Mouse (Mus musculus) layer of hippocampus, postnatal 10 days (tissue): Measurements from ENCODE around the gene Ndrg3. TPM values are rescaled to one million over a fixed set of nuclear protein-coding genes. Genes with fewer than 3 reads are reported as not detected.
"Not testable (repeated sequence)": the region's sequence is repeated elsewhere in the genome, so short reads cannot be mapped to it uniquely, and the experiment has no call there.

Experiments
- DNase-seq, 2 experiments: peaks; one replicate each; pipeline ENCODE4 v3.0.0; 2021; ENCODE audit warnings: low spot score in 2 of 2
- total RNA-seq, 2 experiments: library from RNA; stranded (reverse); gene quantifications; 2 replicates each; pipeline ENCODE4 v1.2.3; 2021

Ndrg3 gene
- total RNA-seq, 2 experiments from 2014 or later: 360 to 416 TPM

DNA sequence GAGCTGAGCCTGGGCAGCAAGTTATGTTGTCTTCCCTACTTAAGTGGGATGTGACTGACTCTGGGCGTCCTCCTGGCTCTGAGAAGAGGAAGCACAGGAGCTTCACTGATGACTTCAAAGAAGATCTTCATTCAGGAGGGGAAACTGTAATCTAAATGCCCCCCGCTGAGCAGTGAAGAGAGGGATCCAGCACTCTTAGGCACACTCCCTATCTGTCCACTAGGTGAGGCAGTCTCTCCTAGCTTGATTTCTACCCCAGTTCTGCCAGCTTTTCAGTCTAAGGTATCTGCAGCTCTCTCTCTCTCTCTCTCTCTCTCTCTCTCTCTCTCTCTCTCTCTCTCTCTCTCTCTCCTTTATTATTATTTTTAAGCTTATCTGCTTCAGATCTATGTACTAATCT lies 88.5 kb downstream of the Ndrg3 start:
- no peak for DNase-seq

DNA sequence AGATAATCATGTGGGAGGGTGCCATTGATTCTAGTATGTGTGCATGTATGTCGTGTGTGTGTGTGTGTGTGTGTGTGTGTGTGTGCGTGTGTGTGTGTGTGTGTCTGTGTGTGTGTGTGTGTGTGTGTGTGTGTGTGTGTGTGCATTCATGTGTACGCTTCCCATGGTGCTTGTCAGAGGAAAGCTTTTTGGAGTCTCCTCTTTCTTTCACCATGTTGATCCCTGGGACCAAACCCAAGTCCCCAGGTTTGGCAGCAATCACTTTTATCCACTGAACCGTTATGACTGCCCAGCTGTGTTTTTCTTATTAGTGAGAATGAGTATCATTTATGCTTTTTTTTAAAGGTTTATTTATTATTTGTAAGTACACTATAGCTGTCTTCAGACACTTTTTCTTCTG lies 89.4 kb downstream of the Ndrg3 start:
- DNase-seq: not testable (repeated sequence)

DNA sequence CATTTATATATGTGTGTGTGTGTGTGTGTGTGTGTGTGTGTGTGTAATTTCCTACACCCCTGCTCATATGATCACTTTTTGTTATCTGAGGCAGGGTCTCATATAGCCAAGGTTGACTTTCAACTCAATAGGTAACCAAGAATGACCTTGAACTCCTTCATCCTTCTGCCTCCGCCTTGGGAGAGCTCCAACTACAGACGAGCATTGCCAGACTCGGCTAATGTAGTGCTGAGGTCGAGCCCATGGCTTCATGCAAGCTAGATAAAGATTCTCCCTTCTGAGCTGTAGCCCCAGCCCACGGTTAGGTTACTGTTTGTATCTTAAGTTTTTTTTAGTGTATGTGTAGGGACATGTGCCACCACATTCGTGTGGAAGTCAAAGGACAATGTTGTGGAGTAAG lies 90.0 kb downstream of the Ndrg3 start:
- no peak for DNase-seq

DNA sequence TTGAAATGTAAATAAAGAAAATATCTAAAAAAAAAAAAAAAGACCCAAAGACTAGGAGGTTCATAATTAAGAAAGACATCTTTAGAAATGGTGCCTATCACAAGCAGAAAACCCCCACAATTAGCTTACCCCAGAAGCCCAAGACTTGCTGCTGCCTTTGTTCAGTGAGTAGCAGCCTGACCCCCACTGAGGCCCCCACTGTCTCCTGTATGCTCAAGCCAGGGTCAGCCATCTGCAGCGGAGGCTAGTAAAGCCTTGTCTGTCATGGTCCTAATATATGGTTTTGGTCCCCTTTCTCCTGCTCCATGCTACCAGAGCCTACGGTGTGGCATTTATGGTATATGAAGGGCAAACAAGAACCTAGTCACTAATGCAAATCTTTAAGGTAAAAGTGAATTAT lies 90.5 kb downstream of the Ndrg3 start:
- no peak for DNase-seq

DNA sequence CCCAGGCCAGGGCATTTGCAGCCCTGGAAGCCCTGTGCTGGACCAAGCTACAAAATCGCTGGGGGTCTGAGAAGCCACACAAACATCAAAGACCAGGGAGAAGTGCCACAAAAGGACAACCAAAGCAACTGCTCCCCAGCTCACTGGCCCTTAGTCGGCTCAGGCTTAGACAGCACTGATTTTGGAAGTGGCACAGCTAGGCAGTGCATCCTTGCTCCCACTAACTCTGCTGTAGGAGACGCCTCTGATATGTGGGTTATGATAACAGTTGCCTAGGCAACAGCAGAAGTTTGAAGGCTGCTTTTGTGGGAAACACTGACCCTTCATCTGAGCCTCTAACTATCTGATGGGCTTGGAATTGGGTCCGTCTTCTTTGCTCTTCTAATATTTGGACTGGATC lies 92.7 kb downstream of the Ndrg3 start:
- DNase-seq: no peak

DNA sequence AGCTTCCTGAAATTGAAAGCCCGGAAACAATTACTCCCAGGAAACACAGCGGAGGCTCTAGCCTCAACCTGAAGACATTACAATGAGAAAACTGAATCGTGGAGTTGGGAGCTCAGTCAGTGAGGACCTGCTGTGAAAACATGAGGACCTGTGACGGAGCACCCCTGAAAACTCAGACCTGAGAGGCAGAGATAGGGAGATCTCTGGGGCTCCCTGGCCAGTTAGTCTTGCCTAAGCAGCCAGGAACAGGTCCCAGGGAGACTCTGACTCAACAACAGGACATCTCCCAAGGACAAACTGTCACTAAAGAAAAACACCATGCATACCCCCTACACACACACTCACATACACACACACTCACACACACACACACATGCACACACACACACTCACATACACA lies 93.5 kb downstream of the Ndrg3 start:
- no peak for DNase-seq

DNA sequence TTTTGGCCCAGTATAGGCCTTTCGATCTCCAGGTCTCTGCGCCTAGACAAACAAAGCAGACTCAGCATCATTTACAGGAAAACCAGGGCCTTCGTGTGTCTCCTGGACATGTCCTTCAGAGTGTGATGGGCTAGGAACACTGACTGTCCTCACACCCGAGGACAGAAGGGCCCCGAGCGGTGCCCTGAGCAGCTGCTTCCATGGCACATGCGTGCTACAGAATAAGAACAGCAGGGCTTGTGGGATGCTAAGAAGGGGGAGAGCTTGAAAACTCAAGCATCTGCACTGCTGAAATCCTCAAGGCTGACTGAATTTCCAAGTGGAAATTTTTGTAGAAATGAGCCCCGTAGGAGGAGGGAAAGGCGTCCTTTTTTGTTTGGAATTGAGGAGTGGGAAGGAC lies 94.8 kb downstream of the Ndrg3 start:
- DNase-seq: no peak

DNA sequence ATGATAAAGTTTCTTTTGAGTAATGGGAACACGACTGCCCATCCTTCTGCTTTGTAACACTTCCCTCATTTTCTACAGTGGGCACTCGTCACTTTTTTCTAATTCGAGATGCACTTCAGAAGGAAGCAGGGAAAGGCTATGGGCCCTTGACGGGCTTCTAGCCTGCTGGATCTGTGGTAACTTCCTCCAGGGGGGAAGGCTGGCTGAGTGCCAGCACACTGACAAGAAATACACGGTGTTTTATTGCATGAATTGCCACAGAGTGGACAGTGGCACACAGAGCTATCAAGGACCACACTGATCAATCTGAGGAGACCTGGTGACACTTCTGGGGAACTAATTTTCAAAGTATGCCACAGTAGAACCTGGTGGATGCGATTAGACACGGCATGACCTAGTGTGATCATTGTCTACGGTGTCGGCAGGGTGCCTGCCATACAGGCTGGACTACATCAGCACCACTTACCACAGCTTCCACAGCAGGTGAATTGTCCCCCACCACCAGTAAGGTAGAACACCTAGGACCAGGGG lies 95.4 kb downstream of the Ndrg3 start:
- no peak for DNase-seq

DNA sequence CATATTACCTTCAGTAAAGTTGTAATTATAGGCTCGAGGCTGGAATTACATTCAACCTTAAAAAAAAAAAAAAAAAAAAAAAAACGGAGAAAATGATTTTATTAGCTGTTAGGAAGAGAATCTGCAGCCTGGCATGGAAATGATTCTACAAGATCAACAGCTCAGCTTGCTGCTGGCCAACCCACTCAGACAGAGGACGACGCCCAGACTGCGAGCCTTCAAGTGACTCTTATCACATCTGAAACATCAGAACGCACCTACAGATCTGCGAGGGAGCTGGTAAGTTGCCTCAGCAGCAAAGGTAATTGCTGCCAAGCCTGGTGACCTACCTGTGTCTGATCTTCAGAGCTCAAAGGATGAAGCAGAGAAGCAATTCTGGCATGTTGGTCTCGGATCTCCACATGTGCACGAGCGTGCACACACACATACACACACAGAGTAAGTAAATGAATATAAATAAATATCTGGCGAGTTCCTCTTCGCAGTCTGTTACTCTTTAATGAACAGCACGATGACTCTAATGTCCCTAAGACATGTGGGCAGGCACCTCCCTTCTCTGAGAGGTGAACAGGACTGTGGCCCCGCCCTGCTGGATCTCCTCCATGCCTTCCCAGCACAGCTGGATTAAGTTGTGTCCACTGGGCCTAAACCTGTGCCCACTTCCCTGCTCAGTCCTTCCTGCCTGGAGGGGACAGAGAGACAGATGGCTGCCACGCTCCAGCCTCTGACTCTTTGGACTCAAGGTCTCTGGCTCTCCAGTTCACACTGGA lies 97.2 kb downstream of the Ndrg3 start:
- DNase-seq: no peak

DNA sequence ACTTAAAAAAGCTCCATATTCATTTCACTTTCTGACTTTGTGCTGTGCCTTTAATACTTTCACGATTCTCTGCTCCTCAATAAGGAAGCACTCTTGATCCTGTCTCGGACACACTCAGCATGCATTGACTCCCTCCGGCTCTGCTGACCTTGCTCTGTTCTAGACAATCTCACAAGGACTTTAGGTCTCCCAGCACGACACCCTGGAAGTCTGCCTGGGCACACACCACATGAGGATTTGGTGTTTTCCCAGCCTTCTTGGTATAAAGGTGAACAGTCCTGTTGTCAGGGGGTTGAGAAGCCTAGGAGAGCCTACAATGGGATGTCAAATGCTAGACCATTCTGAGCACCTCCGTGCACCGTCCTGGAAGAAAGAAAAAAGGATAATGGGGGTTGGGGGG lies 99.0 kb downstream of the Ndrg3 start:
- no peak for DNase-seq

DNA sequence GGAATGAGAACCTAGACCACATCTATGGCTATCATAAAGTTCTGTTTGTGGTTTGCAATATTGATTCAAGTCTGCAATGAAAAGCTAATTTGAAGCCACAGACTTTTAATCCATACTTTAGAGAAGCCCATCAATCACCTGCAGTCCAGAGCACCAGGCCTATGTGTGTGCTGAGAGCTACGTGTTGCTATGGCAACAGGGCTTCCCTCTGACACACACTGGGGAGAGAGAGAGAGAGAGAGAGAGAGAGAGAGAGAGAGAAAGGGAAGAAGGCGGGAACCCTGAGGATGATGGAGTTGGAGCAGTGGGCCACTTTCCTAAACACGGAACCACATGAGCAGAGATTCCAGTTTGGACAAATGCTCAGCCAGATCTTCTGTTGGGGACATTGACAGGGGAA lies 99.6 kb downstream of the Ndrg3 start:
- DNase-seq: no peak

DNA sequence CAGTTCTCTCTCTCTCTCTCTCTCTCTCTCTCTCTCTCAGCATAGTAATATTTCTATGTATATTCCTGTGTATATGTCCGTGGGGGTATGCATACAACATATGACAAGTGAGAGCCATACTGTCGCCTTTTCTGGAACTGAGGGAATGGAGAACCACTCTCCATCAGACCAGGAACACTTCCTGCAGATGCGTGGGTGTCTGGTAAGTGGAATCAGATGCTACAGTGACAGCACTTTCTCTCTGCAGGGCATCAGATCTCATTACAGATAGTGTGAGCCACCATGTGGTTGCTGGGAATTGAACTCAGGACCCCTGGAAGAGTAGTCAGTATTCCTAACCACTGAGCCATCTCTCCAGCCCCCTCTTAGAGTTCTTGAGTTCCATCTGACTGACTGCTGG lies 103.4 kb downstream of the Ndrg3 start:
- no peak for DNase-seq

DNA sequence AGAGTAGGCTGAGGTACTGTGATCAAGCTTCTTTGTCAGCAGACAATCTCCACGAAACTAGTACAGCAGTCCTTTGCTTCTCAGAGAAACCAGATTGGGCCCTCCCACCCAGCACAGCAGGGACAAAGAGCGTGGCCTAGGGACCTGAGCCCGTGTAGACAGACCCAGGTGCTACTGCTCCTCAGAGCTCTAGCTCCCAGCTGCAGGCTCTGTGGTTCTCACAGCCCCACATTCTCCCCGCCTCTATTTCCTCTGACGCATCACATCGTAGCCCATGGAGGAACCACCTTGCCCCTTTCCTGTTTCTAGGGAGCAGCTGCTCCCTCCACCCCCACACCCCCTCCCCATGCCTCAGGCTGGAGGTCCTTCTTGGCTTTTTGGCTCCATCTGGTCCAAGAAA lies 104.8 kb downstream of the Ndrg3 start, which contains the start of gene Sla2:
Gene Sla2 (minus strand): TSS at position 176 of the 400 bp plus-strand sequence.
- no peak for DNase-seq

DNA sequence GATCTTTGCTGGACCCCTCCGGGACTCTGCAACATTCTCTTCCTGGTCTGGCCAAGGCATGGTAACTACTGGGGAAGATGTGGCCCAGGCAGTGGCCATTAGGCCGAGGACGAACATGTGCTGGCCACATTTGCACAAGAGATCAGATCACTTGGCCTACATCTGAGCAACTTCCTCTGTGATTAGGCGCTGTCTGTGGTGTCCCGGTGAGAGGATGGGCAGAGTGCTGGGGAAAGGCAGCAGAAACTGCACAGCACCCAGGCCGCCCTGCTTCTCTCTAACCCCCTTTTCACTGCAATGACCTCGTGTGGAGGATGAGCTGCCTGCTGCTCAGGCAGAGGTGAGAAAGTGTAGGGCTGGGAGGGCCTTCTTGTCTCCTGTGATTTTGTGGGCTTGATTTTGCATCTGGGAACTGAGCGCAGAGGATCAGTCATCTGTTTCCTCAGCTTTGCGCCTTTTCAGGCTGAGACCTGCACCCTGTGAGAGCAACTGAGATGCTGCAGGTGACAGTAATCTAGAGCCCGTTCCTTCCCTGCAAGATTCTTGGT lies 105.7 kb downstream of the Ndrg3 start:
- no peak for DNase-seq

DNA sequence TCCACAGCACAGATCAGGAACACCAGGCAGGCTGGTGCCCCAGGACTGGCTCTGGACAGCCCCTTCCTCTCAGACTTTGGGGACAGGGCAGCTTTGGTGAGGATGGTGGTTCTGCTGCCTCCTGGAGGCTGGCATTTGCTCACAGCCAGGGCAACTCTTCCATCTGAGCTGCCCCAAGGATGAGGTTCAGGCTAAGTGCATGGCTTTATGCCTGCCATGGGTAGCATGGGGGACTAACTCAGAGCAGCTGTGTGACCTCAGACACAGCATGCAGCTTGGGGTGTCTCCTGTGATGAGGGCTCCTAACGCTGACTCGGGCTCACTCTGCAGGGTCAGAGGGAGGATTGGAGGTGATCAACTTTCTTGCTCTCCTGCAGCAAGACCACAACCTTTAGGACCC lies 106.2 kb downstream of the Ndrg3 start:
- DNase-seq: not testable (repeated sequence)

DNA sequence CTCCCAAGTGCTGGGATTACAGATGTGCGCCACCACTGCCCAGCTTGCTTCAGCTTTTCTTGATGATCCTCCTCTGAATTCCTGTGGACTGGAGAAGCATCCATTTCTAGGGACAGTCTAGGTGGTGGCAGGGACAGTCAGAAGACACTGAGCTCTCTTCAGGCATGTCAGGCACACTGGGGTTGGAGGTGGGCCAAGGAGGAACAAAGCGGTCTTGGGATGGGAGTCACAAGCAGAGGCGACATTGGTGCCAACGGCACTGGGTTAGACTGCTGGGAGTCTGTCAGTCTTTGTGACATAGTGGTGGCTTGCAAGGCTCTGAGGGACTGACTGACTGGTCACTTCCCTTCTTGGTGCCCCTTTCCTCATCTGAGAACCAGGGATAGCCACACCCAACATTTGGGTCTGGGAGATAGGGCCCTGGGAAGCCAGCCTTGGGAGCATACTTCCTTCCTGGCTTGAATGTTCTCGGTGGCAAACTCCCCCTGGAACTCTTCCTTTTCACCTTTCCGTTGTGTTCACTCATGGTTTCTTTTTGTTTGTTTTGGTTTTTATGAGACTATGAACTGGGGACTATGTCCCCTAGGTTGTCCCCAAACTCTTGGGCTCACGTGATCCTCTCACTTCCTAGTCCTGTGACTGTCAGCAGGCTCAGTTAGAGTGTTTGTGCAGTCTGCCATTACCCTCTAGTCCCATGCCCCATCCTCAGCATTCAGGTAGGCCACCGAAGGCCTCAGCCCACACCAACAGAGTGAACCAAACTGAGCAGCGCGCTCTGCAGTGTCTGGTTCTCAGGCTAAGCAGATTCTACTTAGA lies 107.3 kb downstream of the Ndrg3 start:
- DNase-seq: no peak

DNA sequence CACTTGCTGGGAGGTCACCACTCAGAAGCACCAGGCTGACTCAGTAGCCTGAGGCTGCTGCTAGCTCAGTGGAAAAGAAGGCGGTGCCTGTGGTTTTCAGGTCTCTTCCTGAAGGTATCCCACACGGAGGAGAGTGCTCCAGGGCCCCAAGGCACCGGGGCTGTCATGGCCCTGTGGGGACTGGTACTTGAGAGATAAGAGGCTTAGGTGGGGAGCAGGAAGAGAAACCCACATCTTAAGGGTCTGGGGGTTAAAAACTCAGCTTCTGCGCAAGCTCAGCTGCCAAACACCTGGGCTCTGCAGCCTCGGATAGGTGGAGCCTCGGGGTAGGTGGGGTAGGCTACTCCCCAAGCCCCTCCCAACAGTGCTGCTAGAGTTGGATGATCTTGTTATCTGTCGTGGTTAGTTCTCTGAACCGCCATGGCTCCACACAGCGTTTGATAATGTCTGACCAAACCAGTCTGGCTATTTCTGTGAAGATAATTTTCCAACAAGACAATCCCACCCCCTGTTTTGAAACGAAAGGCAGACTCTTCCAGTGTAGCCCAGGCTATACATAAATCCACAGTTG lies 109.3 kb downstream of the Ndrg3 start:
- DNase-seq: no peak

DNA sequence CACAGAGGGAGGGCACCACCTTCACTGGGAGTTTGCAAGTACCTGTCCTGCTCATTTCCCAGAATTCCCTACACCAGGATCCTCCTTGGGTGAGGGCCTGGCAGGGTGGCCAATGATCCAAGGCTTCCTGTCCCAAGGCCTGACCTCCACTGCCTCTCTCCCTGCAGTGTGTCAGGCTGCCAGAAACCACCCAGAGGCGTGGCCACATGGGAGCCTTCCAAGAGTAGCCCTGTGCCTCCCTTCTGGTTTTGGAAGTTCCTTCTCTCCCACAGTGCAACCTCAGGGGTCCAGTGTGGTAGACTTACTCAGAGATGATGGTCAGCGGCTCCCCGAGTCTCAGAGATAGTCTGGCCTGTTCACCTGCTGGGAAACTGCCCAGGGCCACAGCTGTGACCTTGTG lies 112.3 kb downstream of the Ndrg3 start:
- DNase-seq: no peak

DNA sequence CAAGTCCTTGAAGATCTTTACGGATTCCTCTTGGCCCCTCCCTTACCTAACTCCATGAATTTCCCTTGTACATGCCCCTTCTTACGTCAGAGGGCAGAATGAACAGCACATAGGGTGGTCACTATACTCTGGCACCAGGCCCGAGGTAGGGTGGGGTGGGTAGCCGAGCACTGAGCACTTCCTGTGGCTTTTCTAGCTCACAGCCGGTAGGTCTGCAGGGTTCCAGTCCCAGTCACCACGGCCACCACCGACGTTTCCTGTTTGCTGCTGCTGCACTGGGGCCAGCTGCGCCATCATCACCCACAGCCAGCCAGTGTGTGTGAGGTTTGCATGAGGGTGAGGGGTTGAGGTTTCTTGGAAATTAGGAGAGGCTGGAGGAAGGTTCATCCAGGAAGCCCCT lies 114.1 kb downstream of the Ndrg3 start:
- DNase-seq: no peak
